Mouse (Mus musculus) adipocyte (in vitro differentiated cells): Measurements from ENCODE around the gene L3mbtl2.

ENCODE experiments used
- DNase-seq: peaks from one replicate; pipeline ENCODE4 v3.0.0-alpha.2; 2016; ENCODE audit warnings: low spot score

Gene L3mbtl2

GRCm38 (mm10) chr15:81708991-81709390, 45.3 kb downstream of the L3mbtl2 start:
- DNase-seq: no peak

- DNase-seq: no peak
These were observed 46.0 kb downstream of the L3mbtl2 start for GRCm38 (mm10) chr15:81709686-81710085.

- DNase-seq: no peak
These were observed 47.1 kb downstream of the L3mbtl2 start for GRCm38 (mm10) chr15:81710801-81711200.

GRCm38 (mm10) chr15:81713742-81714141, 50.1 kb downstream of the L3mbtl2 start:
- no peak for DNase-seq

GRCm38 (mm10) chr15:81718336-81719138, 54.8 kb downstream of the L3mbtl2 start:
- no peak for DNase-seq

GRCm38 (mm10) chr15:81719139-81719531, 55.4 kb downstream of the L3mbtl2 start:
- DNase-seq: no peak

- DNase-seq: no peak
These were observed 58.7 kb downstream of the L3mbtl2 start for GRCm38 (mm10) chr15:81722361-81722760.

- DNase-seq: no peak
These were observed 60.0 kb downstream of the L3mbtl2 start for GRCm38 (mm10) chr15:81723653-81724052.

GRCm38 (mm10) chr15:81725965-81726364, 62.3 kb downstream of the L3mbtl2 start:
- no peak for DNase-seq

GRCm38 (mm10) chr15:81729241-81729791, 65.6 kb downstream of the L3mbtl2 start:
- no peak for DNase-seq

GRCm38 (mm10) chr15:81729792-81730635, 66.3 kb downstream of the L3mbtl2 start:
- DNase-seq: peak; percentile 97

- DNase-seq: no peak
These were observed 71.4 kb downstream of the L3mbtl2 start for GRCm38 (mm10) chr15:81735075-81735474.
